Mouse (Mus musculus): ENCODE measurements around the gene Ska2. TPM values are rescaled to one million over a fixed set of nuclear protein-coding genes. Genes with fewer than 3 reads are reported as not detected.

Ska2 gene
- 3.4 TPM for polyA plus RNA-seq (2017; shearing (Covaris generic))

GRCm38 (mm10) chr11:87108755-87109518 lies at the start of gene Ska2:
Ska2 (plus strand) TSS chr11:87109234.

GRCm38 (mm10) chr11:87073866-87074440 lies 35.1 kb upstream of the Ska2 start, which contains the start of gene Gdpd1:
Gdpd1 (minus strand) TSS chr11:87074062.

GRCm38 (mm10) chr11:87086290-87086984 lies 22.6 kb upstream of the Ska2 start, which contains the start of gene Smg8:
Smg8 (minus strand) TSS chr11:87086774.

GRCm38 (mm10) chr11:87108409-87108754 lies 652 bp upstream of the Ska2 start, which contains the start of gene Prr11:
Prr11 (minus strand) TSS chr11:87108708.

GRCm38 (mm10) chr11:87126824-87127816 lies 18.1 kb downstream of the Ska2 start, which contains the start of gene Trim37:
Trim37 (plus strand) TSS chr11:87127077.

Other genes starting within 250 kb of the Ska2 start
- gene Ypel2, start 115.5 kb upstream of the Ska2 start, polyA plus RNA-seq (2017; shearing (Covaris generic)) = 2.0 TPM
- gene Gdpd1, start 35.2 kb upstream of the Ska2 start, polyA plus RNA-seq (2017; shearing (Covaris generic)) = 0.47 TPM
- gene Smg8, start 22.5 kb upstream of the Ska2 start, polyA plus RNA-seq (2017; shearing (Covaris generic)) = 13.5 TPM
- 0.16 TPM for gene Prr11, start 526 bp upstream of the Ska2 start, polyA plus RNA-seq (2017; shearing (Covaris generic))
- gene Trim37, start 17.8 kb downstream of the Ska2 start, polyA plus RNA-seq (2017; shearing (Covaris generic)) = 13.2 TPM
- gene Ppm1e, start 249.8 kb downstream of the Ska2 start, polyA plus RNA-seq (2017; shearing (Covaris generic)) = not detected